Mouse (Mus musculus) testis, adult 2 months (tissue): ENCODE measurements at regions not wholly inside any gene's neighbourhood (a gene's known extent, or its start where the extent isn't known, plus 50 kb on each side); places are given as distances from the start of the nearest gene placed in this dataset.

Source experiments
- H3K27ac ChIP-seq: fragments of 200-500 bp; 2 replicates; pipeline ENCODE4 v1.5.1; 2012; ENCODE audit warnings: low read depth, low read length; ENCODE audit not compliant: control insufficient read depth, insufficient read depth
- H3K27me3 ChIP-seq: fragments of 200-500 bp; 2 replicates; pipeline ENCODE4 v1.6.1; 2012; ENCODE audit warnings: mild to moderate bottlenecking, low read length, moderate library complexity; ENCODE audit not compliant: control insufficient read depth, insufficient read depth
- H3K36me3 ChIP-seq: fragments of 200-500 bp; 2 replicates; pipeline ENCODE4 v1.6.1; 2012; ENCODE audit warnings: mild to moderate bottlenecking, low read length; ENCODE audit not compliant: control insufficient read depth, insufficient read depth
- H3K4me1 ChIP-seq: fragments of 200-500 bp; 2 replicates; pipeline ENCODE4 v1.6.1; 2012; ENCODE audit warnings: low read length; ENCODE audit not compliant: control insufficient read depth, insufficient read depth
- H3K4me3 ChIP-seq: fragments of 200-500 bp; 2 replicates; pipeline ENCODE4 v1.5.1; 2012; ENCODE audit warnings: low read depth, mild to moderate bottlenecking, low read length, moderate library complexity, mixed read lengths; ENCODE audit not compliant: control insufficient read depth
- CTCF ChIP-seq: fragments of 200-500 bp; IDR thresholded peaks from 2 replicates; pipeline ENCODE4 v1.5.1; 2012; ENCODE audit warnings: low read depth, mild to moderate bottlenecking, inconsistent platforms, low read length, moderate library complexity; ENCODE audit not compliant: control insufficient read depth, insufficient read depth, insufficient replicate concordance
- POLR2A ChIP-seq: fragments of 200-500 bp; IDR thresholded peaks from 2 replicates; pipeline ENCODE4 v1.6.1; 2012; ENCODE audit warnings: low read depth, mild to moderate bottlenecking, inconsistent platforms, low read length, moderate library complexity; ENCODE audit not compliant: control insufficient read depth

DNA sequence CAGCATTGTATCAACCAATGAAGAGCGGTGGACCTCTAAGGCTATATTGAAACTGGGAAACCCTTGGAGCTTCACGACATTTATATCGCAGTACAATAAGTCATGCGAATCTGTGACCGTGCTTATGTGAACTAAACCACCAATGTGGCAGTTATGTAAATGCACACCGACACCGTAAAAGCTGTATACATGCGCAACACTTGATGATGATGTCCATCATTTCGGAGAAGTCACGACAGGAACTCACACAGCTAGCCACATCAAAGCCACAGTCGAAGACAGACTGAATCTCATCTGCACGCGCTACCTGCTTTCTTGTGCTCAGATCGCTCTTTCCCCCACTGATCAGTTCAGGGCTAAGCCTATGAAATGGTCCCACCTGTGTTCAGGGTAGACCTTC, 114.2 kb upstream of the Stmnd1 start:
- Histone ChIP-seq H3K4me1 (no peaks in the 10 kb centered on the region; the same call in 1 of the 2 replicates), H3K27ac (no peak overlapping the region), H3K4me3 (no peak overlapping the region), H3K36me3 (no peaks in the 10 kb centered on the region), H3K27me3 (no peaks in the 10 kb centered on the region)
- no peak for TF ChIP-seq POLR2A
- no peak for TF ChIP-seq CTCF

DNA sequence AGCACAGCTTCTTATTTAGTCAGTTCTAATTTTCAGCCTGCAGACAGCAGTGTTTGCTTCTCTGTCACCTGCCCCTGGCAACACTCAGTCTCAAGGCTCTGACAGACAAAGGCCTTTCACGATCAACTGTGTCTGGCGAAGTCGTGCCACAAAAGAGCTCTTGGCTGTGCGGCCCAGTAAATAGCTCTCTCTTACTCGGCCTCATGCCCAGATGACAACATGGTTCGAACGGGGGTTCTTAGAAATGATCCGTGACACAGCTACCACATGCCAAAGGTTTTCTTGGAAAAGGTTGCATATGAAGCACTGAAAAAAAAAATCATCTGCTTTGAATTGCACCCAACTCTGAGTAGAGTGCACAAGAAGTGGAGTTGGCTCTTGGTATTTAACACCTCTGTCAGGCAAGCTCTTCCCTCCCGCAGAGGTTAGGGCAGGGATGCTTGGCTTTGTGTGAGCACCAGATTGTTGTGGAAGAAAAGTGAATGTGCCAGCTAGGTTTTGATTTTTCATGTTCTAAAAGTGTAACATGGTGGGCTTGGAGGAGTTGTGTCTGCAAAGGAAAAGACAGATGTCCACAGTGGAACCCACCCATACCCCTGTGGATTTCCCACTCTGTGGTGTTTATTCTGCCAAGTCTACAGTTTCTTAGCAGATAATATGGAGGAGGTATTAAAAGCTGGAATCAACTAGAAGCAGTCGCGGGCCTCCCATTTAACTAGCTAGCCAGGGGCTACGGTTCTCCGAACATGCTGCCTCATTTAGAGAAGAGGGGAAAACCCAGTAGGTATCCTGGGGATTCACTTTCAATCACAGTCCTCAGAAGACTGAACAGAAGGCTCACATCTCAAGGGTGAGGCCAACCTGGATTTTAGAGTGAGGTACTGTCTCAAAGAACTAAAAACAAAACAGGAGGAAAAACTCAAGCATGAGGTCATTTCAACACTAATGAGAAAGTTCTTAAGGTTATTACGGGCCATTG, 120.0 kb upstream of the Stmnd1 start:
- TF ChIP-seq POLR2A (no peak), CTCF (no peak)

DNA sequence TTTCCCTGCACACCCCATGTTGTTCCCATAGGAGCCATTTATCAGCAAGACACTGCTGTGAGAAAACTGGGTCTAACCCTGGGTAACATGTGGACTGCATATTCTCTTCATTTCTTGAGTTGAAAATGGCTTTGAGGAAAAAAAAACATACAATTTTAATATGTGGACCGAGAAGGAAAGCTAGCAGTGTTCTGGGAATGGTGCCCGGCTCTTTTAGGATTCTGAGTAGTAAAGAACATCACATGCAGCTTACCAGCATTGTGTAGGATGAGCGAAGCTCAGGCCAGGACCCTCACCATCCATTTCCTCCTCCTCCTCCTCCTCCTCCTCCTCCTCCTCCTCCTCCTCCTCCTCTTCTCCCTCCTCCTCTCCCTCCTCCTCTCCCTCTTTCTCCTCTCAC, 133.5 kb upstream of the Stmnd1 start:
- H3K36me3 ChIP-seq = no peaks in the 10 kb centered on the region
- no peak overlapping the region for H3K4me3 ChIP-seq
- no peaks in the 10 kb centered on the region for H3K27me3 ChIP-seq
- TF ChIP-seq CTCF (no peak), POLR2A (no peak)
- H3K27ac ChIP-seq = no peak overlapping the region
- H3K4me1 ChIP-seq = no peaks in the 10 kb centered on the region

More for the DNA sequence above, 120.0 kb upstream of the Stmnd1 start:
- Histone ChIP-seq H3K27me3 (no peaks in the 10 kb centered on the region), H3K4me3 (no peak overlapping the region), H3K36me3 (no peaks in the 10 kb centered on the region), H3K27ac (no peak overlapping the region), H3K4me1 (no peaks in the 10 kb centered on the region)

DNA sequence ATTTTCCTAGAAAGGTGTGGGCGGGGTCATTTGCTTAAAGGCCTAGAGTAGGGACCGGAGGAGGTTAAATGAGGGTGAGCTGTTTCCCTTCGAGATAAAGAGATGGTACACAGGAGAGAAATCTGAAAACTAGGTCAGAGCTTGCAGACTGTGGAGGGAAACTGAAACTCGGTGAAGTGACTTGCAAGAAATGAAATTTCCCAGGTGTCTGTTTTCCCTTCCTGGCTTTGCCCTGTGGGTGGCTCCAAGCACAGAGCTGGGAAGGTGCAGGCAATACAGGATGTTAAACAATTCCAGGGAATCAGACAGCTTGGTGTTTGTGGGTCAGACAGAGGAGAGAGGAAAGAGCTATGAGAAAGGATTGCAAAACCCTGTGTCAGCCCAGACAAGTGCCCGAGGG, 134.3 kb upstream of the Stmnd1 start:
- H3K4me1 ChIP-seq = no peaks in the 10 kb centered on the region
- no peak for TF ChIP-seq POLR2A
- TF ChIP-seq CTCF = no peak

DNA sequence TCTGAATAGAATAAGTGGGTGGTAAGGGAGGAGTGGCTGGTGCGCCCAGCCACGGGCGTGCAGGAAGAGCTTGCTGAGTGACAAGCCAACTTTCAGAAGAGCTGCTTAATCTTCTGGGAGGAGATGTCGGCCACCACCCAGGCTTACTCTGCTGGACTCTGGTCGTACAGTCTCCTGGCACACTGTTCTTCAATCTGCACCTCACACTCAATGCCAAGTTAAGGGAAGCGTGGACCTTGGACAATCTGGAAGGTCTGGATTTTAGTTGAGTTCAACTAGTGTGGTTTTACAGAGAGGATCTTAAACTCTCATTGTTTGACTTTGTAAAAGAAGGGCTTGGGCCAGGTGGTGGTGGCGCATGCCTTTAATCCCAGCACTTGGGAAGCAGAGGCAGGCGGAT, 138.1 kb upstream of the Stmnd1 start:
- H3K27ac ChIP-seq = no peak overlapping the region
- H3K27me3 ChIP-seq = no peaks in the 10 kb centered on the region
- H3K4me3 ChIP-seq = no peak overlapping the region
- H3K36me3 ChIP-seq = no peaks in the 10 kb centered on the region
- TF ChIP-seq POLR2A (no peak), CTCF (no peak)
- no peaks in the 10 kb centered on the region for H3K4me1 ChIP-seq

More for the DNA sequence above, 134.3 kb upstream of the Stmnd1 start:
- no peak overlapping the region for H3K27ac ChIP-seq
- no peak overlapping the region for H3K4me3 ChIP-seq
- H3K27me3 ChIP-seq = no peaks in the 10 kb centered on the region
- no peaks in the 10 kb centered on the region for H3K36me3 ChIP-seq

DNA sequence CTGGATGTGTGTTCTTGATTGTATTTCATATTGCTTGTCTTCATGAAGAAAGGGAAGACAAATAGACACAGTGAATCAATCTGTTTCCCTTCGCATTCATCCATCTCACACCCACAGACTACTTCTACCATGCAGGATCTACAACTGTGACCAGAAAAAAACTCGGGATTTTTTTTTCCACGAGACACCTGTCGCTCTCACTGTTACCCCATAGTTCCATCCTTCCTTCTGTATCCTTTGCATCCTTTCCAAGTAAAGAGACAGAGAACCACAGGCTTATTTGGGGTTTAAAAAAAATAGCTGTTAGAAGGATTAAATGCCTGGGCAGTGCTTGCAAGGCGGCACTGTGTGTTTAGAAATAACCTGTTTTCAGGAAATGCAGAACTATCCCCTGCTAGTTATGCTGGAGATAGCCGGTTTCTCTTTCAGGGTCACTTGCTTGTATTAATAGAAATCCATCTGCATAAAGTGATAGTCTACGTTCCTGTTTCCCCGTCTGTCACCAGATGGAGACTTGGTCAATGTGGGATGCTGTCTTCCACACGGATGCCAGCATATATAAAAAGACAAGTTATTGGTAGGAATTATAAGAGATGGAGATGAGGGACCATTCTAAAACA, 144.2 kb upstream of the Stmnd1 start:
- H3K4me1 ChIP-seq = no peaks in the 10 kb centered on the region
- TF ChIP-seq POLR2A (no peak), CTCF (no peak)
- no peak overlapping the region for H3K27ac ChIP-seq
- no peaks in the 10 kb centered on the region for H3K36me3 ChIP-seq
- H3K4me3 ChIP-seq = no peak overlapping the region
- H3K27me3 ChIP-seq = no peaks in the 10 kb centered on the region

DNA sequence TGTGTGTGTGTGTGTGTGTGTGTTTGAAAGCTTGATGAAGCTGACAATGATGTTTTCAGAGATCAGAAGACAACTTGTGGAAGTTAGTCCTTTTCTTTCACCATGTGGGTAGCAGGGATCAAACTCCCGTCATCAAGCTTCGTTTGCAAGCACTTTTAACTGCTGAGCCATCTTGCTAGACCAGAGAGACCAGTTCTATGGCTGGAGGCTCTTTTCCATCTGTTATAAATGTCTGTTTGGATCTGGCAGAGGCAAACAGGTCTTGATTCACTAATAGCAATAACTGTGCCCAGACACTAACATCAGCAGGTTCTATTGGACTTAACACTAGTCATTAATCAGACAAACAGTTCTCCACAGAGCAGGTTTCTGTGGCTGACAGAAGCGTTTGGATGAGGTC, 150.1 kb upstream of the Stmnd1 start:
- Histone ChIP-seq H3K36me3 (no peaks in the 10 kb centered on the region), H3K27ac (no peak overlapping the region), H3K27me3 (no peaks in the 10 kb centered on the region), H3K4me3 (no peak overlapping the region), H3K4me1 (no peaks in the 10 kb centered on the region)
- TF ChIP-seq CTCF (no peak), POLR2A (no peak)
